Mouse (Mus musculus) liver, postnatal 0 days (tissue): ENCODE data around the gene Zbtb6.

Source experiments
- CTCF ChIP-seq: sonication (generic); IDR thresholded peaks from 2 replicates; pipeline ENCODE4 v1.5.1; 2016; ENCODE audit warnings: antibody characterized with exemption, low read depth
- EP300 ChIP-seq: IDR thresholded peaks from 2 replicates; pipeline ENCODE4 v1.6.1; 2016; ENCODE audit warnings: antibody characterized with exemption, low read depth, mild to moderate bottlenecking

DNA sequence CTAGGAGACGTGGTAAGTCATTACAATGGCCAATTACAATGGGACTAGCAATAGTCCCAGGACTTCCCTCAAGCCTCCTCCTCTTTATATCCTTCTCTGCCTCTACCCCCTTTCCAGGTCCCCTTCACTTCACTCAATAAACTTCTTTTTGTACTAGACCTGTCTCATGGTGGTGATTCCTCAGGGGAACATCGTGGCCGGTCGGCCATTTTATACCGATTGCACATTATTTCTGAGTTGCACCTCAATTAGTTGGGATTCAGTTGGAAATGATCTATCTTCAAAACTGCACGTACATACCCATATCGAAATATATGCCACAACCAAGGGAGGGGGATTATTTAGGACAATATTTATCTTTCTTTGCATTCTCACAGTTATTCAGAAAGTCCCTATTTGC is 11.4 kb downstream of the Zbtb6 start:
- no peak for TF ChIP-seq CTCF
- TF ChIP-seq EP300: no peak
